Mouse (Mus musculus) hindbrain, embryonic 12.5 days (tissue): ENCODE measurements at regions not wholly inside any gene's neighbourhood (a gene's known extent, or its start where the extent isn't known, plus 50 kb on each side); places are given as distances from the start of the nearest gene placed in this dataset.

Source experiments
- ATAC-seq: fragments of 200-750 bp; cut with Nextera tagmentation; 2 replicates; pipeline ENCODE4 v1.8.0; 2017; ENCODE audit warnings: moderate TSS enrichment; ENCODE audit not compliant: low FRiP score
- H3K27ac ChIP-seq: fragments of 300-500 bp; sonication (generic); 2 replicates; pipeline ENCODE4 v1.5.1; 2016; ENCODE audit warnings: mild to moderate bottlenecking
- H3K27me3 ChIP-seq: fragments of 300-500 bp; sonication (generic); 2 replicates; pipeline ENCODE4 v1.6.1; 2016; ENCODE audit warnings: mild to moderate bottlenecking
- H3K36me3 ChIP-seq: fragments of 300-500 bp; sonication (generic); 2 replicates; pipeline ENCODE4 v1.6.1; 2016; ENCODE audit warnings: mild to moderate bottlenecking
- H3K4me1 ChIP-seq: fragments of 300-500 bp; sonication (generic); 2 replicates; pipeline ENCODE4 v1.6.1; 2016
- H3K4me2 ChIP-seq: fragments of 300-500 bp; sonication (generic); replicated peaks from 2 replicates; pipeline ENCODE4 v1.6.1; 2016; ENCODE audit warnings: mild to moderate bottlenecking
- H3K4me3 ChIP-seq: fragments of 300-500 bp; sonication (generic); 2 replicates; pipeline ENCODE4 v1.5.1; 2016; ENCODE audit warnings: mild to moderate bottlenecking
- H3K9ac ChIP-seq: fragments of 300-500 bp; sonication (generic); 2 replicates; pipeline ENCODE4 v1.6.1; 2016; ENCODE audit warnings: mild to moderate bottlenecking, moderate library complexity
- H3K9me3 ChIP-seq: fragments of 300-500 bp; sonication (generic); replicated peaks from 2 replicates; pipeline ENCODE4 v1.6.1; 2016; ENCODE audit warnings: mild to moderate bottlenecking
- WGBS: fragments of 180-500 bp; shearing (Covaris S2); methylation state at CpG from one replicate; pipeline ENCODE4 v1.1.7; 2016; 5-methylcytosine and 5-hydroxymethylcytosine counted together

GRCm38 (mm10) chr13:60020175-60020487 lies 157.0 kb downstream of the Gas1 start:
- Histone ChIP-seq H3K9me3 (no peaks in the 10 kb centered on the region), H3K4me3 (no peak overlapping the region), H3K36me3 (no peaks in the 10 kb centered on the region), H3K27me3 (no peaks in the 10 kb centered on the region), H3K9ac (no peak overlapping the region), H3K4me1 (peaks cover 15% of the 10 kb centered on the region), H3K27ac (peak overlapping the region; percentile 66), H3K4me2 (no peak overlapping the region)
- WGBS: 31% methylated on average over 5 of the region's 5 CpGs
- ATAC-seq: no peak

- Histone ChIP-seq H3K36me3 (no peaks in the 10 kb centered on the region), H3K4me3 (no peak overlapping the region), H3K4me2 (no peak overlapping the region), H3K27ac (peak overlapping the region; percentile 31), H3K9me3 (no peaks in the 10 kb centered on the region), H3K4me1 (peaks cover 15% of the 10 kb centered on the region), H3K27me3 (no peaks in the 10 kb centered on the region), H3K9ac (no peak overlapping the region)
- 21% methylated on average over 13 of the region's 13 CpGs for WGBS
- ATAC-seq: no peak
Measured at GRCm38 (mm10) chr13:60019291-60020174, 157.6 kb downstream of the Gas1 start.

DNA sequence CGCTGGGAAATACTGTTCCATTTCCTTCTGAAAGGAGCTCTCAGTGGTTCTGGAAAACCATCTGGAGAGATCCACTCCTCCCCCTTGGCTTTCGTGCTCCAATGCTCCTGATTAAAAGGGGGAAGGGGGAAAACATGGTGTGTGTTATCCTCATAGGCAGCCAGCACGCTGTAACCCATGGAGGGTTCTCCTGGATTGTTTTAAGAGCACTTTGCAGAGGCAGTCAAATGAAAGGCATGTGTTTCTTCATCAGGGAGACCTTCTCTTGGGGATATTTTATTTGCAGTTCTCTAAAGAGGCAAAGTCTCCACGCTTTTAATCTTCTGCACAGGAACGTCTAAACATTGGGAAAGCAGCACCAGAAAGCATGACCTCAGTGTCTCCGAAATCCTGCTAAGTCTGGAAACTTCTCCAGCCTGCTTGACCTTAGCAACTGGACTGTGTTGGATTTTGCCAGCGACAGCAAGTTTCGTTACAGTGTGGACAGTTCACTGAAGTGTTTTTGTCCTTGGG lies 161.3 kb downstream of the Gas1 start:
- H3K36me3 ChIP-seq: no peaks in the 10 kb centered on the region
- 67% methylated on average over 8 of the region's 8 CpGs for WGBS

GRCm38 (mm10) chr13:60012046-60012813 lies 164.9 kb downstream of the Gas1 start:
- Histone ChIP-seq H3K4me2 (no peak overlapping the region), H3K9me3 (no peaks in the 10 kb centered on the region), H3K27me3 (no peaks in the 10 kb centered on the region), H3K9ac (no peak overlapping the region), H3K4me1 (peaks cover 10% of the 10 kb centered on the region), H3K4me3 (no peak overlapping the region), H3K27ac (no peak overlapping the region), H3K36me3 (no peaks in the 10 kb centered on the region)
- WGBS: 73% methylated on average over 16 of the region's 16 CpGs
- ATAC-seq: no peak

More for the DNA sequence above, 161.3 kb downstream of the Gas1 start:
- no peak overlapping the region for H3K4me3 ChIP-seq
- ATAC-seq: no peak
- peak overlapping the region; percentile 23; the same call in 1 of the 2 replicates for H3K27ac ChIP-seq
- H3K9ac ChIP-seq: no peak overlapping the region
- H3K4me1 ChIP-seq: peaks cover 18% of the 10 kb centered on the region
- H3K9me3 ChIP-seq: no peaks in the 10 kb centered on the region
- H3K4me2 ChIP-seq: no peak overlapping the region
- no peaks in the 10 kb centered on the region for H3K27me3 ChIP-seq

DNA sequence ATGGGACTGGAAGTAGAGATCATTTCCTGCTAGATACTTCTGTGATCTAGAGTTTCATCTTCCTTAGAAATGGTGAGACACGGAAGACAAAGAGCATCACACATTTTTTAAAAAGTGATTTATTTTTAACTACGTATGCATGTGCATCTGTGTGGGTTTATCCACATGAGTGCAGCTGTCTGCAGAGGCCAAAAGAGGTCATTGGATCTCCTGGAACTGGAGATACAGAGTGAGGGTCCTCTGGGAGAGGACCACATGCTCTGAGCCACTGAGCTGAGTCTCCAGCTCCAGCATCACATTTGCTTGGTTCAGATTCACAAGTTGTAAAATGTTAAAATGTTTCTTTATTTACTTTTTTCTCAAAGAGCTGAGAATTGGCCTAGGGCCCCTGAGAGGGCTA lies 166.1 kb downstream of the Gas1 start:
- Histone ChIP-seq H3K9me3 (no peaks in the 10 kb centered on the region), H3K27ac (no peak overlapping the region), H3K9ac (no peak overlapping the region), H3K4me3 (no peak overlapping the region), H3K4me2 (no peak overlapping the region), H3K4me1 (peaks cover 10% of the 10 kb centered on the region), H3K36me3 (no peaks in the 10 kb centered on the region), H3K27me3 (no peaks in the 10 kb centered on the region)
- WGBS: 82% methylated on average over 2 of the region's 2 CpGs
- no peak for ATAC-seq

DNA sequence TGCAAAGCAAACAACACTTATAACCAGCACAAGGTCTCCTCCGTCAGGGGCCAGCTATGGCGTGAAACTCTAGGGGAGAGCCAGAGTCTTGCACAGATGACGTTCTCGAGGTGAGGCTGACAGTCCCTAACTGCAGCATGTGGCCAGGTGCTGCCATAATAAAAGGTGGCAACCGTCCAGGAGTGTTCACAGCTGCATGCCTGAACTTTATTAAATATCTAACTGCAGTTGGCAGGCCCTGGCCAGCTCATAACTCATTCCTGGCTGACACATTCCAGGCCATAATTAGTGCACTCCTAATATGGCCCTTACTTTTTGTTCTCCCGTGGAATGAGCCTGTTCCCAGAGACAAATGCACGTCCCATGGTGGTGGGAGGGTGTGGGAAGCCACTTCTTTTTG lies 169.6 kb downstream of the Gas1 start:
- WGBS: 51% methylated on average over 7 of the region's 7 CpGs
- Histone ChIP-seq H3K9me3 (no peaks in the 10 kb centered on the region), H3K27ac (no peak overlapping the region), H3K36me3 (no peaks in the 10 kb centered on the region), H3K4me3 (no peak overlapping the region), H3K27me3 (no peaks in the 10 kb centered on the region), H3K4me1 (peaks cover 8% of the 10 kb centered on the region), H3K4me2 (no peak overlapping the region), H3K9ac (no peak overlapping the region)
- no peak for ATAC-seq

DNA sequence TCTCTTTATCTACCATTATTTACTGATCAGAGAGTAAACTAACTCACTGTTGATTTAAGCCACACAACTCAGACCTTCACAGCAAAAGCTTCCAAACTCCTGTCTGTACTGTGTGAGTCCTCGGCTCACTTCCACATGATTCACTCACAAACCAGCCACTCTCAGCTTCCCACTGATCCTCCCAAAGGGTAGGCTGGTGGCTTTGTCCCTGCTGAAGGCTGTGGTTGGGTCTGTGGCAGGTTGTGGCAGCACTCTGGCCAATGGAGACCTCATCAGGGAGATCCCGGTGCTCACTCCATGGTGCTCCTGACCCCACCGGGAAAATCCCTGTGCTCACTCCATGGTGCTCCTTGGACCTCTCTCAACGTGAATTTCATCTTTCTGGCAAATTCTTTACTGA lies 170.1 kb downstream of the Gas1 start:
- H3K27me3 ChIP-seq: no peaks in the 10 kb centered on the region
- no peaks in the 10 kb centered on the region for H3K36me3 ChIP-seq
- no peak overlapping the region for H3K9ac ChIP-seq
- no peak overlapping the region for H3K4me2 ChIP-seq
- no peak for ATAC-seq
- no peaks in the 10 kb centered on the region for H3K9me3 ChIP-seq
- H3K4me1 ChIP-seq: peaks cover 7% of the 10 kb centered on the region
- H3K27ac ChIP-seq: no peak overlapping the region
- no peak overlapping the region for H3K4me3 ChIP-seq
- 84% methylated on average over 4 of the region's 4 CpGs for WGBS

DNA sequence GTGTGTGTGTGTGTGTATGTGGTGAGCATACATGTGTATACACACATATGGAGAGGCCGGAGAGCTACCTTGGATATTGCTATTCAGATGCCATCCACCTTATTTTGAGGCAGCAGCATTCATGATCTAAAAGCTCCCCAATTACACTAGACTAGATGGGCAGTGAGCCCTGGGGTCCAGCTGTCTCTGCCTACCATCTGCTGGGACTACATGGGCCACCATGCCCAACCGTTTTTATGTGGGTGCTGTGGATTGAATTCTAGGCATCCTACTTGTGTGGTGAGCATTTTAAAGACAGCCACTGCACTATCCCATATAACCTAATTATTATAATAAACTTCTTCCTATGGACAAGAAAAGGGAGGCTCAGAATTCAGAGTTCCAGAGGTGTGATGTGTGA lies 172.6 kb downstream of the Gas1 start:
- no peak for ATAC-seq
- H3K27me3 ChIP-seq: no peaks in the 10 kb centered on the region
- 87% methylated on average over 2 of the region's 2 CpGs for WGBS

GRCm38 (mm10) chr13:60002098-60002497 lies 175.1 kb downstream of the Gas1 start:
- no peak overlapping the region for H3K4me3 ChIP-seq
- no peak overlapping the region for H3K27ac ChIP-seq
- no peaks in the 10 kb centered on the region for H3K27me3 ChIP-seq
- no peaks in the 10 kb centered on the region for H3K36me3 ChIP-seq
- H3K9ac ChIP-seq: no peak overlapping the region
- H3K9me3 ChIP-seq: no peaks in the 10 kb centered on the region
- H3K4me2 ChIP-seq: no peak overlapping the region
- no peaks in the 10 kb centered on the region for H3K4me1 ChIP-seq
- 96% methylated on average over 8 of the region's 8 CpGs for WGBS
- no peak for ATAC-seq

More for the DNA sequence above, 172.6 kb downstream of the Gas1 start:
- peaks cover 7% of the 10 kb centered on the region for H3K4me1 ChIP-seq
- no peak overlapping the region for H3K4me2 ChIP-seq
- no peaks in the 10 kb centered on the region for H3K9me3 ChIP-seq
- H3K4me3 ChIP-seq: no peak overlapping the region
- H3K27ac ChIP-seq: no peak overlapping the region
- no peaks in the 10 kb centered on the region for H3K36me3 ChIP-seq
- H3K9ac ChIP-seq: no peak overlapping the region

DNA sequence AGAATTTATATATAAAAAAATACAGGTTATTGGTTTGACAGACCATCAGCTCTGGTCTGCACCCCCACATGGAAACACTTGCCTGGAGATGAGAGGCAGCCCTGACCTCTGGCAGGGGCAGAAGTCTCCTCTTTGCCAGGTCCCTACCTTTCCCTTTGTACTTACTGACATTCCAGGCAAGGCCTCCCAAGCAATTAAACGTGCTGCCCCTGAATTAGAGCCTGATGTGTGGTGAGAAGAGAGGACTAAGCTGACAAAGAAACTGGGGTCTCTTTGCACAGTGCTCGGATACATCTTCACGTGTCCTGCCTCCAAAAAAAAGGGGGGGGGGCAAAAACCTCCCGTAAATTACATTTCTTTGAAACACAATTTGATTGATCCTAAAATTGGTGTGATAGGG lies 175.5 kb downstream of the Gas1 start:
- Histone ChIP-seq H3K27ac (no peak overlapping the region), H3K9me3 (no peaks in the 10 kb centered on the region), H3K4me1 (no peaks in the 10 kb centered on the region), H3K27me3 (no peaks in the 10 kb centered on the region), H3K36me3 (no peaks in the 10 kb centered on the region), H3K4me2 (no peak overlapping the region), H3K4me3 (no peak overlapping the region), H3K9ac (no peak overlapping the region)
- 61% methylated on average over 4 of the region's 4 CpGs for WGBS
- ATAC-seq: no peak

DNA sequence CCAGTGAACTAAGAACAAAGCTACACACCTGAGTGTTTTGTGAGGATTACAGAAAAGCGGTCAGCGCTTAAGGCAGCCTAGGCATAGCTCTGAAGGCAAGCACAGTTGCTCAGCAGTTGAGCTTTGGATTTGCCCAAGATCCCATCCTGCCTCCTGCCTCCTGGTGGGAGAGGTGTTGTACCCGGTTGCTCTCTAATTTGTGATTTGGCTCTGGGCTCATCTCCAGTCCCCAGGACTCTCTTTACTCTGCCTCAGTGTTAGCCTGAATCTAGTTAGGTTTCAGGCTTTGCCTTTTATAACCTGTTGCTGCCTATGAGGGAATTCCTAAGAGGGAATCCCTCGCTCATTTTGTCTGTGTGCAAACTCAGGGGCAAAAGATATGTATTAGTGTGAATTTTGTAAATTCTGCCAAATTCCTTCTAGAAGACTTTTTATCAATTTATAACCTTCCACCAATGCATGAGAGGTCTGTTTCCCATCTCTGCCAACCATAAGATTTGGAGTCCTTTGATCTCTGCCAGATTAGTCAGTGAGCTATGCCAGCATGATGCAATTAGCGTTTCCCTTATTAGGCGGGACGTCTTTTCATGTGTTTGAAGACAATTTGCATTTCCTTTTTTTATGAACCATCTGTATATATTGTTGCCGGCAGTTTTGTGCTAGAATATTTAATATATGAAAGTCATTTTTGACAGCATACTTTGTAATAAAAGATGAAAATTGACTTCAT lies 176.4 kb downstream of the Gas1 start:
- Histone ChIP-seq H3K4me3 (no peak overlapping the region), H3K27me3 (no peaks in the 10 kb centered on the region), H3K9me3 (no peaks in the 10 kb centered on the region), H3K4me1 (no peaks in the 10 kb centered on the region), H3K27ac (no peak overlapping the region), H3K4me2 (no peak overlapping the region), H3K36me3 (no peaks in the 10 kb centered on the region), H3K9ac (no peak overlapping the region)
- ATAC-seq: no peak
- WGBS: 59% methylated on average over 8 of the region's 8 CpGs

- H3K27me3 ChIP-seq: no peaks in the 10 kb centered on the region
- H3K9ac ChIP-seq: no peak overlapping the region
- H3K36me3 ChIP-seq: no peaks in the 10 kb centered on the region
- H3K4me2 ChIP-seq: no peak overlapping the region
- no peak overlapping the region for H3K4me3 ChIP-seq
- ATAC-seq: no peak
- 92% methylated on average over 3 of the region's 3 CpGs for WGBS
- no peaks in the 10 kb centered on the region for H3K9me3 ChIP-seq
- H3K27ac ChIP-seq: no peak overlapping the region
- H3K4me1 ChIP-seq: peaks cover 7% of the 10 kb centered on the region; the same call in 1 of the 2 replicates
Measured at GRCm38 (mm10) chr13:59997431-59997830, 174.5 kb upstream of the Tut7 start.
